Mouse (Mus musculus): Measurements from ENCODE around the gene Ltb. TPM values are rescaled to one million over a fixed set of nuclear protein-coding genes. Genes with fewer than 3 reads are reported as not detected.

Ltb gene
- total RNA-seq (2021): under 1 TPM; 0.74 to 0.78 TPM
- long read RNA-seq, experiment 1: 0 reads
- long read RNA-seq, experiment 2, partial matches to known transcripts: 1 of 1 reads
- long read RNA-seq, experiment 2, other reads (novel, unspliced or antisense): 0 of 1 reads

DNA sequence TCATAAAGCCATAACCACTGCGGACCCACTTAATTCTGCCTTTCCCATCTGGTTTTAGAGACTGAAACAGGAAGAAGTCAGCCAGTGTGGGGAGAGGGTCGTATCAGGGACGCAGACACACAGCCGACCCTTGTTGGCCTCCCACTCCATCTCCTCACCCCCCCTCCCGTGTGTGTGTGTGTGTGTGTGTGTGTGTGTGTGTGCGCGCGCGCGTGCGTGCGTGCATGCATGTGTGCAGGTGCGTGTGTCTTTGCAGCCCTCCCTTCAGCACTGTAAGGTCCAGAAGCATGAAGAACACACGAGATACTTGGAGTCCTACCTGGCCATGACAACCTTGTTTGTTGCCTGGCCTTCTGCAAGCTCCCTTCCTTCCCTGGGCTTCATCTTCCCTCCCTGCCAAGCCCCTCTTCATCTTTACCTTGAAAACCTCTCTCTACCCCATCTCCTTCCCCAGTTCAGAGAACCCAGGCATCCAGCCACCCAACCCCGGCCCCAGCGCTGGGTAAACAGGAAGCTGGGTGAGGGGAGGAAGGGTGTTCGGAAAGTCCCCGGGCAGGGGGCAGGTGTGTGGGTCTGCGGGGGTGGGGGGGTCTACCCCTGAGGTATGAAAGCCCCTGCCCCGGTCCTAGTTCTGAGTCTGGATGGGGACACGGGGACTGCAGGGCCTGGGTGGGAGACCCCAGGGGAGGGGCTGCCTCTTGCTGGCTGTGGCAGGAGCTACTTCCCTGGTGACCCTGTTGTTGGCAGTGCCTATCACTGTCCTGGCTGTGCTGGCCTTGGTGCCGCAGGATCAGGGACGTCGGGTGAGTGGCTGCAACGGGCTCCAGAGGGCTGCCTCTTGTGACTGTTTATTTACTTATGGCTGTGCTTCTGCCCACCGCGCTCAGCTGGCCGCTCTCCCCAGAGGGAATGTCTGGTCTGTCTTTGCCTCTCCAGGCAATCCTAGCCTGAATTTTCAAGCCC lies at the start of gene Ltb:
Ltb (plus strand) TSS at position 559 of the 963 bp plus-strand sequence.
- no peak for DNase-seq (ENCODE audit: low spot score in 2 of 2)

DNA sequence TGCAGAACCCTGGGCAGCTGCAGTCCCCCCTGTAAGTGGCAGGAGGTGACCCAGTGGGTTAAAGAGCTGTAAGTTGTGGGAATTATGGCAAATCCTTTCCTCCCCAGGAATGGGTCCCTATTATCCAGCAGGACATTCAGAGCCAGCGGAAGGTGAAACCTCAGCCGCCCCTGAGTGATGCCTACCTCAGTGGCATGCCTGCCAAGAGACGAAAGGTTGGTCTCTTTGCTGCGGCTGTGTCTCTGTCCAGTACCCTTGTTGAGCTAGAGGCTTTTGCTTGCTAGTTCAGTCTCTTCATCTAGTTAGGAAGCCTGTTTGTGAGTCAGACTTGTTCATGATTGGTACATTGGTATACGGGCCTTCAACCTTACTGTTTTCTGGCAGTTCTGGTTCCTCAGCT lies 48.1 kb upstream of the Ltb start:
- no peak for DNase-seq (ENCODE audit: low spot score in 2 of 2)

DNA sequence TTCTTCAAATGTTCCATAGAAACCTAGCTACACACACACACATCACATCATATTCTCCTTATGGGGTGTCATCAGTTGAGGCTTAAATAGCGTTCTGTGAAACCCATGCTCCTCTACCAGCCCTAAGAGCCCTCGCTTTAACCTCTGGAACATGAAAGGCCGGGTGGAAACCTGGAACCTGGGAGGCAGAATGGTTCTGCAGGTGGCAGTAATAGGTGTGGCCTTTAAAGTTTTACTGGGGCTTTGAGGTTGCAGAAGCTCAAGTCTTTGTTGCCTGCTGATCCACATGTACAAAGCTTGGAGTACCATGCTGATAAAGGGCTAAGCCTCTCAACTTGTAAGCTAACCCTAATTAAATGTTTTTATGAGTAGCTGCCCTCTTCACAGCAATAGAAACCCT lies 46.9 kb upstream of the Ltb start:
- DNase-seq (ENCODE audit: low spot score in 2 of 2): no peak

DNA sequence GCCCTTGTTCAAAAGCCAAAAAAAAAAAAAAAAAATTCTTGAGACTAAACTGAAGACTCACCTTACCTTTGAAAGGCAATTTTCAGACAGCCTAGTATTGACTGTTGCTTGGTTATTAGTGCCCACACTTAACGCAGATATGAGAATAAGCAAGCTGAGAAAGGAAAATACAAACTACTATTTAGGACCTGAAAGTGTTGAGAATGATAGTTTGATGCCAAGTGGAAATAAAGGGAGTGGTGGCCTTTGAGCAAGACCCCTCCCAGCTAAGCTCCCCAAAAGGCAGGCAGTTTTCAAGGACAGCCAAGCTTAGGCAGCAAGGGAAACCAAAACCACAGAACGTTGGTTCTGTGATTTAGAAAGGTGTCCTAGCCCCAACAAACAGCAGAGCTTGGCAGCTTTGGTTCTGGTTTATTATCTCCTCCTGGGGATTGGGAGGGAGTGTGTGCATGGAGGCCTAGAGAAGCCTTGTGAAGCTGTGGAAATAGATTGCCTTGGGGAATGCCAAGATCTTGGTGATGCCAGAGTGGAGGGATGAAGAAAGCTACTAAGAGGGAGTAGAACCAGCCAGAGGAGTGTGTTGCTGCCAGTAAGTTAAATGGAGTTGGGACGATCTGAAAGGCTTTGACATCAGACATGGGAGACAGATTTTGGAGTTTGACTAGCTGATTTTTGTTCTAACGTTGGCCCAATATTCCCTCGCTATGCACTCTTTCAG lies 46.2 kb upstream of the Ltb start:
- DNase-seq (ENCODE audit: low spot score in 2 of 2): no peak

DNA sequence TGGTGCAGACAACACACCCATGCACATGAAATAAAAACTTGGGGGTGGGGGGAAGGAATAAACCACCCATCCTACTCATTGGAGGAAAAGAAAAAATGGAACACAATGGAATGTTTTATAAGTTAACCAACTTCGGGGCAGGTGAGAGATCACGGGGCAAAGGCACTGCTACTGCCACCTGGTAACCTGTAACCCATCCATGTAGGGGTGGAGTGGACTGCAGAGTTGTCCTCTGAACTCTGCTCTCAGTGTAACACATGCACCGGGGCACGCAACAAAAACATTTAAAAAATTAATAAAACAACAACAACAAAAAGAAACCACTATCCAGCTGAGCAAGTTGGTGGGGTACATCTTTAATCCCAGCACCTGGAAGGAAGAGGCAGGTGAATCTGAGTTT lies 42.1 kb upstream of the Ltb start:
- DNase-seq (ENCODE audit: low spot score in 2 of 2): no peak

DNA sequence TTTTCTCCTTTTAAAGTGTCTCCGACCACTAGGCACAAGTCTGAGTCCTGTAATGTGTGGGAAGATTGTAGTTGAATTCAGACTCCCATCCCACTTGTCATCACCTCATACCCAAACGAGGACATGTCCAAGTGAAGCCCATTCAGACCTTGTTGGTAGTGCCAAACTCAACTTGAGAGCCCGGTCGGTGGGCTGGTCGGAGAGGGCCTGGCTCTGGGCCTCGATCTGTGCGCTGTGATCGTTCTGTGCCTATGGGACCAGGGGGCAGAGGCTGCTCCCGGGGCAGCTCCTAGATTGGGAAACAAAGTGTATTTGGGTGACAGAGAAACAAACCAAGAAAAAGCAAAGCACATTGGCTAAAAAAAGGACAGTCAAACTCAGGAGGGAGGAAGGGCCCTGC lies 41.2 kb upstream of the Ltb start:
- DNase-seq (ENCODE audit: low spot score in 2 of 2): no peak

DNA sequence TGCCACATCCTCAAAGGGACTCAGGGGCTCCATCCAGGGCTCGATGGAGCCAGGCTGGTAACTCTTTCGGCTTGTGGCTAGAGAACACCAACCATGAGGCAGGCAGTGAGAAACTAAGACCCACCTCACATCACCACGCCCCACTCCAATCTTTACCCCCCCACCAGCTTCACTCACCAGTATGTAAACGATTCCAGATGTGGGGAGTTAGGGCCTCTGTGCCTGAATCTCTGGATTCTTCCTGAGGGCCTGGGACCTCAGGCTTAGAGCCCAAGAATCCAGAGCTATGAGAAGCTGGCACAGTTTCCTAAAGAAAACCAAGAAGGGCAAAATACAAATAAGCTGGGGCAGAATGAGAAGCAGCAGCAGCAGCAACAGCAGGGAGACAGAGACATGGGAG lies 40.3 kb upstream of the Ltb start:
- DNase-seq (ENCODE audit: low spot score in 2 of 2): no peak

DNA sequence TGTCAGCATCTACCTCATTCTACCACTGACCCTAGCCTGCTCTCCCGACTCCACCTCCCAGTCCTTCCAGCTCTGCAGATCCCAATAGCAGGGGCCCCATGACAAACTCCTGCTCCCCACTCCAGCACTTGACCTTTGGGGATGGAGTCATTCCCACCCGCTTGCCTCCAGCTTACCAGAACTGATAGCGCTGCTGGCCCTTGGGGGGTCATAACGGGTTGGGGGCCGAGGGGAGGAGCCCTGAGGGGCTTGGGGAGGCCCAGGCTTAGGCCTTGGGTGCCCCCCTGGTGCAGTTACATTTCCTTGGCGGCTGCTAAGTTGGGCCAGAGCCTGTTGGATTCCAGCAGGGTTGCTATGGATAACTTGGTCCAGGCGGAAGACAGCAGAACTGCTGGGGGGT lies 39.6 kb upstream of the Ltb start:
- no peak for DNase-seq (ENCODE audit: low spot score in 2 of 2)

DNA sequence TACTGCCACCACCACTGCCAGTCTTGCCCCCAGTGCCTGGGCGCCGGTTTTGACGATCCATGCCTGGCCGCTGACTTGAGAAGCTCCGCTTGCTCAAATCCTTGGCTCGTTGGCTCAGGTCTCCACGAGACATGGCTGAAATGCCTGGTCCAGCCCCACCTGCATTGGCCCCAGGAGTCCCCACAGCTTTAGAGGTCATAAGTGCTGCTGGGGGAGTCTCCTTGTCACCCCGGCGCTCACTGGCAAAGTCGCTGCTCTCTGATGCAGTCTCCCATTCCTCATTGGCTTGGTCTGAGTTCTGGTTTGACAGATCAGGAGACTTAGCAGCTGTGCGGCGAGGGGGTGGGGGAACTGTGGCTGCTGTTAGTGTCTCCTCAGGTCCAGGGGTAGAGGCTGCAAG lies 38.8 kb upstream of the Ltb start:
- no peak for DNase-seq (ENCODE audit: low spot score in 2 of 2)

DNA sequence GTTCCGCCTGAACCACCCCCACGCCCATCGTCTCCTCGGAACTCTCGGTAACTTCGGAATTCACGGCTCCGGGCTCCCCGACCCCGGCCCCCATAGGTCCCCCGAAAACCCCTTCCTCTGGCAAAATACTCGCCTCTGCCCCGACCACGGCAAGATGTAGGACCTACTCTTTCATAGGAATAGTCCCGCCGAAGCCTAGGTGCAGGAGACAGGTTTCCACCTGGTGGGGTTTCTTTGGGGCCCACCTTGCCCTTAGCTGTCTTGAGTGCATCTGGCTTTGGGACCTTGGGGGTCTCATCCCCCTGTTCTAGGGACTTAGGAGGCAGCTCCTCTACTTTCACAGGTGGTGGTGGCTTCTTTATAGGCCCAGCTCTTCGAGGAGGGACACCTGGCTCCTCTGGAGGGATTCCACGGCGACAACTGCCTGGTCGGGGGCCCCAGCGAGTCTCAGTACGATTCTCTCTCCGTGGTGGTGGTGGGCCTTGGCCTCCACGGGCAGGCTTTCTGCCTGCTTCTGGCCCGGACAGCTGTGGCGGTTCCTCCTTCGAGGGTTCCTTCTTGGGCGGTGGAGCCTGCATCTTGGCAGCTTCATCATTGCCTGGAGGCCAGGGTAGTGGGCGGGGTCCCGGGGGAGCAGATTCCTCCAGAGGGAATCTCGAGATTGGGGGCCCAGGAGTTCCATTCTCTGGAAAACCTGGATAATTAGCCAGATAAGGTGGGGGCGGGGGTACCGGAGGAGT lies 37.6 kb upstream of the Ltb start:
- no peak for DNase-seq (ENCODE audit: low spot score in 2 of 2)

DNA sequence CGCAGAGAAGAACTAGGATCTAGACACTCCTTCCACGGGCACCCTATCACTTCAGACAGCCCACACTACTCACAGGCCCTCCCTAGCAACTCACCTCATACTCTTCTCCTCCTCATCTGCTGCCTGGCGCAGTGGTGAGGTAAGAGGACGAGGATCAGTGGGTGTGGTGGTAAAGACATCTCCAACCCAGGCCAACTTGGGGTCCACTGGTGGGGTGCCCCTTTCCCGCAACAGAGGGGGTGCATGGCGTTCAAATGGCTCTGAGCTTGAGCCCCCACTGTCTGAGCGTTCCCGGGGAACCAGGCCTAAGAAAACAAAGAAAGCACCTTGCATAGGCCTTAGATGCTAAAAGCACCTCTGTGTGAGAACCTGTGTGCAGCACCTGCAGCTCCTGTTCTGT lies 37.0 kb upstream of the Ltb start:
- no peak for DNase-seq (ENCODE audit: low spot score in 2 of 2)

DNA sequence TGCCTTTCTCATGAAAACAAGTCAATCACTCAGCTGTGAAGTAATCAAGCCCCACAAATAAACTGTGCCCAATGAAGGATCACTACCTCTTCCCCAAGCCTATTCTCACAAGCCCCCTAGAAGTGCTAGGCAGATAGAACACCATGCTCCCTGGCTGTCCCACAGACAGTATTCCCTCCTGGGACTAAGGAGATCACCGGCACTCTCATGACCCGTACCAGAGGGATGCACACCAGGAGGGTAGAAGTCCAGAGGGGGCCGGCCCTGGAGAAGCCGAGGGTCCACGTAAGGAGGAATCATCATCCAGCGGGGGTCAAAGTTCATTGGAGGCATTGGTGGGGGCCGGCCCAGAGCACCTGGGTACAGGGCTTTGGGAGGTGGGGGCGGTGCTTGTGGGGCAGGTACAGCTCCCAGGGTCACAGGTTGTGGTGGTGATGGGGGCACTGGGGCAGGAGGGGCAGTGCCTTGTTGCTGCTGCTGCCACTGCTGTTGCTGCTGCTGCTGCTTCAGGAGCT lies 36.5 kb upstream of the Ltb start:
- no peak for DNase-seq (ENCODE audit: low spot score in 2 of 2)

DNA sequence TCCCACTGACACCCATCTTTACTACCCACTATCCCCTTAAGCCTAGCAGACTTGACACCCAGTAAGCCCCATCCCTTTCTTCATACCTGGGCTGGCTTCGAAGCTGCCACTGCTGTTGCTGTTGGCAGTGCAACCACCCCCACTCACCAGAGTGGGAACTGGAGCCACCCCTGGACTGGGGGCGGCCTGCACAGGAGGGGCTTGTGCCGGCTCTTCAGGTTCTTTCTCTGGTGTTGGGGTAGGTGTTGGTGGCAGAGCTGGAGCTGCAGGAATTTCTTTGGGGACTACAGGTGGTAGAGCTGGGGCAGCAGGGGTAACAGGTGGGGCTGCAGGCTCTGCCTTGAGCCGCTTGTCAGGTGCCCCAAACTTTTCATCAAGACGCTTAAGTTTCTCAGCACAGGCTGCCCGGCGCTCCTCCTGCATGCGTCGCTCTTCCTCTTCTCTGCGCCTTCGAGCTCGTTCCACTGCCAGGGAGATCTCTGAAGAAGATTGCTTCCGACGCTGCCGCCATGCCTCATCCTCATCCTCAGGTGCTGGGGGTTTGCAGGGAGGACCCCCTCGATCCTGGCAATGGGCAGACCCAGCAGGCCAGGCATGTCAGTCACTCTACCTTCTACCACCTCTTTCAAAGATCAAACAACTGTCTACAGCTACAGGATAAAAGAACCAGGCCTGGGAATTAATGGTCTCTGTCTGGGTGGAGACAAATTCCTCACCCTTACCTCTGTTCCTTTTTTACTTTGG lies 35.2 kb upstream of the Ltb start:
- DNase-seq (ENCODE audit: low spot score in 2 of 2): no peak

DNA sequence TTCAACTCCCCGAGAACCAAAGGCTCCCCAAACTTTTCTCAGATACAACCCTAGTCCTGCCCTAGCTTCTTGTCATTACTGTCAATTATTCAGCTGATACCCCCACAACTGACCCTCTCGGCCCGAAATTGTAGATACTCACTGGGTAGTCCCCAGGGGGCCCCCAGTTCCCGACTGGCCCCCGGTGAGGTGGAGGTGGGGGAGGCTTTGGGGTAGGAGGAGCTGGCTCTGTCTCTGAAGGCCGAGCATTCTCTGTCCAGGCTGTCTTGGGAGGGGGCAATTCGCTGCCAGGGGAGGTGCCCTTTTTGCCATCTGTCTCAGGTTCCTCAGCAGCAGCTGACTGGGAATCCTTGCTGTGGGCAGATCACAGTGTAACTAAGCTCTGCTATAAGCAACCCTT lies 34.6 kb upstream of the Ltb start:
- DNase-seq (ENCODE audit: low spot score in 2 of 2): no peak

DNA sequence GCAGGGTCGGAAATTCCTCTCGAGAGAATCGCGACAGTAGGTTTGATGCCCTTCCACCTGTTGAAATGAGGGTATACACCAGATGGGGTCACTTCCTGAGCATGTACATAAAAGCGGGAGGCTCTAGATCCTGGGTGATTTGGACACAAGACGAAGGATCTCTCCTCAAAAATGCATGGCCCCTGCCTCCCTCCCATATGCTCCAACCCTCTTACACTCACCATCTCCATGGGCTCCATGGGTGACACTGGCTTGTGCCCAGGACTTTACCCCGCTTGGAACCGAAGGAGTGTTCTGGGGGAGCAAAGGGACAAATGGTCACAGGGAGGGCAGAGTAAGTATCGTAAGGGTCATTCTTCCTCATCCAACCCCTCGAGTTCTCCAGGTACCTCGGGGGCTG lies 32.8 kb upstream of the Ltb start:
- DNase-seq (ENCODE audit: low spot score in 2 of 2): no peak

DNA sequence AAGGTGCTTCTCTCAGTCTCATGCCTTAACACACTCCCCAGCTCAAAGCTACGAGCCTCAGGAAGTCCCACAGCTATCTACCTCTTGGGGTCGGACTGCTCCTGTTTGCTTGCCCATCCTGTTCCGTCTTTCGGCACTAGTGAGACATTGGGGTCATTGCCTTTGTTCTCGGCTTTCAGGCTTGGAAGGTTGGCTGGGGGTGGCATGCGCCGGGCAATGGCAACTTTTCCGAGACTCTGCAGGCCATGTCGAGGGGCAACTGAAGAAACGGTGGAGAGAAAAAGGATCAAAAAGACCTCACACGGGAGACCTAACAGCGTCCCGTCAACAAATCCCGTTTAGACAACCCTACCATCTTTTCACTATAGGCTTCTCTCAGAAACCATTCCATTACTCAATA lies 32.1 kb upstream of the Ltb start:
- no peak for DNase-seq (ENCODE audit: low spot score in 2 of 2)

DNA sequence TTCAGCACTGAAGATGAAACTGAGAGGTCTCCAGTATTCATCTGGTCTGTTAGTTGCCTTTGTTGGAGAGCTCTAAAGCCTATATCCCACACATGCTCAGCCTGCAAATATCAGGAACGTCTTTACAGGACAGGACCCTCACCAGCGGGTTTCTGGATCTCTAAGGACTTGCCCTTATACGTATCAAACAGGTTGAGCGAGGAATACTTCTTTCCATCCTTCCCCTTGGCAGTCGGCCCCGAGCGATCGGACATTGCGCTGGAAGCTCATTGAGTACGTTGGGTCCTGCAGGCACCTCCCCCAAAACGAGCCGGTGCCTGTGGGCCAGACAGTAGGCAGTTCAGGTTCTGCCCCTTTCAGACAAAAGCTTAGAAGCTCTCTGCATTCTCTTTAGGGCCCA lies 31.5 kb upstream of the Ltb start:
- DNase-seq (ENCODE audit: low spot score in 2 of 2): no peak

DNA sequence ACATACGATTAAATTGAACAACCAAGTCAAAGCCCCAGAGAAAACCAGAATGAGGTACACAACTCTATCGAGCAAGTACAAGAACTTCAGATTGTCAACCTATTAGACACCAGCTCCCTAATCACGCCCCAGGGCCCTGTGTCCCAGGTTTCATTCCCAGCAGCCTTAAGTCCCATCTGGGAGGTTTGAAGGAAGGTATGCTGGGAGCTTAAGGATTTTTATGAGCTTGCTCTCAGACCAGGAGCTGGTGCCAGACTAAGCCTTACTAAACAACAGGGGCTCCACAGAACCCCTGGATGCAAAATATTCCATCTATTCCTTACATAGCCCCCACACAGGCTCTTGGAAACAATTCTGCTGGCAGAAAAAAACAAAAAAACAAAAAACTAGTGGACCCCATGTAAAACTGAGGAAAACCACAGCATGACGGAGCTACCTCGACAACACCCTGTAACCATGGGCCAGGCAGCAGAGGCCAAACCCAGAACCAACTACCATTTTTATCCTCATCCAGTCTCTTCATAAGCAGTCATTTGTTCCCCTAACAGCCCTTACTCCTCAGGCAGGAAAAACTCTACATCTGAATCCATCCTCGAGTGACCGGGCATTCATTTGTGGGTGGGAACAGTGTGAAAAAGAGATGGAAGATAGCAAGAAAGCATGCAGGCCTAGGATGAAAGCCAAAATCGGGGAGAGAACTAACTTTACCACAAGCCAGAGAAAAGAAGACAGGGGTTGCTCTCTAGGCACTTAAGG lies 30.7 kb upstream of the Ltb start:
- no peak for DNase-seq (ENCODE audit: low spot score in 2 of 2)

DNA sequence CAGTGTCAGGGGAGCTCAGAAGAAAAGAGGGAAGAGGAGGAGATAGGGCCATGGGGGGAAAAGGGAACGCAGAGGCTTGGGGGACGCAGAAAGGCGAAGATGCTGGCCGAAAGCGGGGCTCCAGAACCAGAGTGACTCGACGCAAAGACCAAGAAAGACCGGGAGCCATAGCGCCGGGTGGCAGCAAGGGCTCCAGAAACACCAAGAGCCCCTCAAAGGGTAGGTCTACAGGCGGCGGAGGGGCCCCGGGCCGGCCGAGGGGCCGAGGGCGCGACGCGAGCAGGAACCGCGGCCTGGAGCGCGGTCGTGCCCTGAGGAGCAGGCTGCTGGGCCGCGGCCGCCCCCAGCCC lies 30.0 kb upstream of the Ltb start:
- no peak for DNase-seq (ENCODE audit: low spot score in 2 of 2)
